Mouse (Mus musculus) lung, embryonic 14.5 days (tissue): ENCODE measurements around the gene Cd28. TPM values are rescaled to one million over a fixed set of nuclear protein-coding genes. Genes with fewer than 3 reads are reported as not detected.

Experiments used
- ATAC-seq: fragments of 200-750 bp; cut with Nextera tagmentation; 2 replicates; pipeline ENCODE4 v1.8.0; 2017; ENCODE audit warnings: mild to moderate bottlenecking, moderate TSS enrichment, moderate library complexity; ENCODE audit not compliant: insufficient read depth
- DNase-seq: peaks from one replicate; pipeline ENCODE4 v3.0.0-alpha.2; 2015
- H3K27ac ChIP-seq: fragments of 300-500 bp; sonication (generic); 2 replicates; pipeline ENCODE4 v1.5.1; 2014; ENCODE audit warnings: low read depth, mild to moderate bottlenecking, moderate library complexity
- H3K27me3 ChIP-seq: fragments of 300-500 bp; sonication (generic); 2 replicates; pipeline ENCODE4 v1.6.1; 2014; ENCODE audit warnings: low read length, control low read depth; ENCODE audit not compliant: insufficient read depth
- H3K36me3 ChIP-seq: fragments of 300-500 bp; sonication (generic); 2 replicates; pipeline ENCODE4 v1.6.1; 2014; ENCODE audit warnings: control low read depth; ENCODE audit not compliant: insufficient read depth
- H3K4me1 ChIP-seq: fragments of 300-500 bp; sonication (generic); 2 replicates; pipeline ENCODE4 v1.6.1; 2014; ENCODE audit warnings: antibody characterized with exemption, control low read depth; ENCODE audit not compliant: insufficient read depth
- H3K4me2 ChIP-seq: fragments of 300-500 bp; sonication (generic); 2 replicates; pipeline ENCODE4 v1.6.1; 2014; ENCODE audit warnings: mild to moderate bottlenecking
- H3K4me3 ChIP-seq: fragments of 300-500 bp; sonication (generic); 2 replicates; pipeline ENCODE4 v1.5.1; 2014; ENCODE audit warnings: low read depth, low read length
- H3K9ac ChIP-seq: fragments of 300-500 bp; sonication (generic); 2 replicates; pipeline ENCODE4 v1.6.1; 2014
- H3K9me3 ChIP-seq: fragments of 300-500 bp; sonication (generic); 2 replicates; pipeline ENCODE4 v1.6.1; 2016; ENCODE audit warnings: low read depth, low read length, control low read depth
- CTCF ChIP-seq: IDR thresholded peaks from 2 replicates; pipeline ENCODE4 v1.5.1; 2016; ENCODE audit warnings: antibody characterized with exemption, low read depth
- WGBS: fragments of 180-500 bp; shearing (Covaris S2); extraction: QIAGEN DNeasy Blood & Tissue Kit; methylation state at CpG from one replicate; pipeline ENCODE4 v1.1.7; 2014; 5-methylcytosine and 5-hydroxymethylcytosine counted together
- polyA plus RNA-seq: library from polyadenylated mRNA; unstranded; fragments of >200 nt; fragmentation: Nextera tagmentation; extraction: Ambion mirVana; gene quantifications from 2 replicates; pipeline ENCODE4 v1.2.1, GENCODE M21; 2014

The Cd28 gene
- polyA plus RNA-seq, 1 experiment from 2014 or later, result 0.16 TPM

DNA sequence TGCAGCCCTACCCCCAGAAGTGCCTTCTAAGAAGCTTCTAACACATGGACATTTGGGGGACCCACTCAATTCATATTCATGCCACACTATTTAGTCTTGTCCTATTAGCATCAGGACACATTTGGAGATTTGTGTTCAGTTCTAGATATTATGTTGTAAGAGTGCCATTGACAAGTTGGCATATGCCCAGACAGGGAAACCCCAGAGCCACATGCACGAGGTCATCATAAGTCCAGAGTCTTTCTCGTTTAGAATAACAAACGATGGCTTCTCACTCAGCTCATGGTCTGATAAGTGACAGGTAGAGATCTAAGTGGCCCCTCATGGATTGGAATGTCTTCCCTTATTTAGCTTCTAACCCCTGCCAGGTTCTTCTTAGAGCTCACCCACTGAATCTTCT, 105.0 kb downstream of the Cd28 start:
- peaks cover 4% of the 10 kb centered on the region for H3K4me1 ChIP-seq
- no peaks in the 10 kb centered on the region for H3K36me3 ChIP-seq
- no peak for ATAC-seq
- no peak for TF ChIP-seq CTCF
- H3K9me3 ChIP-seq, result no peaks in the 10 kb centered on the region
- peak; percentile 34 for DNase-seq
- H3K9ac ChIP-seq, result no peak overlapping the region
- H3K4me3 ChIP-seq, result no peak overlapping the region
- no peak overlapping the region for H3K27ac ChIP-seq
- 34% methylated on average over 3 of the region's 3 CpGs for whole genome bisulfite sequencing
- H3K4me2 ChIP-seq, result no peak overlapping the region
- H3K27me3 ChIP-seq, result no peaks in the 10 kb centered on the region

Other genes starting within 250 kb of the Cd28 start
- 39.6 and 40.5 TPM in 2 replicates for gene Raph1, start 149.7 kb upstream of the Cd28 start, polyA plus RNA-seq
- gene Ctla4, start 170.2 kb downstream of the Cd28 start, polyA plus RNA-seq, result not detected in 2 replicates